Comparison of ENCODE assay signal across 7 mouse cellular contexts in genomic region chr2:166691602-166692509, GRCm38 (mm10). TPM values are rescaled to one million over a fixed set of nuclear protein-coding genes. Genes with fewer than 3 reads are reported as not detected.
DNase-seq lines count a peak whose midpoint lies in the region; ATAC-seq lines count a peak whose summit lies in the region.

No protein-coding gene starts in this region.

- H3K27me3 ChIP-seq in heart, embryonic 15.5 days, result no peaks in the 10 kb centered on the region
- no peaks in the 10 kb centered on the region for H3K27me3 ChIP-seq in limb, embryonic 10.5 days (ENCODE audit: low read depth, poor library complexity, severe bottlenecking)

- no peak overlapping the region for H3K4me3 ChIP-seq in heart, embryonic 15.5 days
- no peak overlapping the region for H3K4me3 ChIP-seq in limb, embryonic 10.5 days

- H3K27ac ChIP-seq in heart, embryonic 15.5 days, result peak overlapping the region; percentile 26; the same call in 1 of the 2 replicates
- peak overlapping the region; percentile 78 for H3K27ac ChIP-seq in limb, embryonic 10.5 days

- ATAC-seq in heart, embryonic 15.5 days (replicated peaks; ENCODE audit: insufficient number of reproducible peaks, insufficient read depth, low FRiP score, low read depth), result no peak

- 58% methylated on average over 23 of the region's 23 CpGs for WGBS in heart, embryonic 15.5 days
- whole genome bisulfite sequencing in limb, embryonic 10.5 days, result 64% methylated on average over 23 of the region's 23 CpGs

- peaks cover 23% of the 10 kb centered on the region for H3K4me1 ChIP-seq in heart, embryonic 15.5 days (replicated peaks)
- peaks cover 31% of the 10 kb centered on the region for H3K4me1 ChIP-seq in limb, embryonic 10.5 days

- no peaks in the 10 kb centered on the region for H3K36me3 ChIP-seq in heart, embryonic 15.5 days
- peaks cover 11% of the 10 kb centered on the region for H3K36me3 ChIP-seq in limb, embryonic 10.5 days

- H3K9ac ChIP-seq in heart, embryonic 15.5 days, result no peak overlapping the region

- H3K9me3 ChIP-seq in heart, embryonic 15.5 days (replicated peaks), result no peaks in the 10 kb centered on the region
- H3K9me3 ChIP-seq in limb, embryonic 10.5 days (replicated peaks), result no peaks in the 10 kb centered on the region

- no peak overlapping the region for H3K4me2 ChIP-seq in heart, embryonic 15.5 days

- DNase-seq in brain, embryonic 18.5 days (ENCODE audit: low read depth, low spot score), result peak; percentile 40
- DNase-seq in cerebellum, postnatal 36 days, result peak; percentile 24 to 43
- no peak for DNase-seq in limb, embryonic 10.5 days (ENCODE audit: low spot score)
- DNase-seq in urinary bladder, postnatal 10 days (ENCODE audit: low spot score), result no peak
- no peak for DNase-seq in kidney, adult 9 months
- DNase-seq in adrenal gland, adult 8-10 months, result no peak

RNA-seq across cellular contexts. Expression of gene Prex1, which starts 21.8 kb away (rescaled TPM):
- polyA plus RNA-seq in heart, embryonic 15.5 days (2015; fragmentation: Nextera tagmentation; extraction: Ambion mirVana), result 6.1 and 10.9 TPM in 2 replicates
- polyA plus RNA-seq in limb, embryonic 10.5 days (2016; fragmentation: Nextera tagmentation; extraction: Ambion mirVana), result 24.6 and 26.2 TPM in 2 replicates
- 10 to 100 TPM; 10.4 to 24.3 (median 17.8) TPM for total RNA-seq in adrenal gland, adult 8-10 months (2022)

Comparison
In these comparisons a context has a peak if more than half of its experiments do, and no peak if none do; other contexts are left out.
1. DNase-seq: peak in brain, embryonic 18.5 days (single experiment) and cerebellum, postnatal 36 days (2 of 2); none in limb, embryonic 10.5 days (single experiment), urinary bladder, postnatal 10 days (single experiment), kidney, adult 9 months (single experiment) and adrenal gland, adult 8-10 months (single experiment).